Mouse (Mus musculus): ENCODE measurements around the gene Mrps21. TPM values are rescaled to one million over a fixed set of nuclear protein-coding genes. Genes with fewer than 3 reads are reported as not detected.
"Not testable (repeated sequence)": the region's sequence is repeated elsewhere in the genome, so short reads cannot be mapped to it uniquely, and the experiment has no call there.

Mrps21 gene
- 312 and 328 TPM in 2 replicates for polyA plus RNA-seq (2014; fragmentation: Nextera tagmentation; extraction: Ambion mirVana)

- Histone ChIP-seq H3K4me3 (ENCODE audit: low read depth, low read length) (peak within 1 kb of the TSS; percentile 68), H3K9me3 (ENCODE audit: low read depth, low read length) (no peaks in the 10 kb centered on the region), H3K4me1 (ENCODE audit: insufficient read depth) (peaks cover 4% of the 10 kb centered on the region; the same call in 1 of the 2 replicates), H3K36me3 (ENCODE audit: insufficient read depth) (peaks cover 23% of the 10 kb centered on the region), H3K27me3 (ENCODE audit: insufficient read depth, low read length) (no peaks in the 10 kb centered on the region), H3K4me2 (peak within 1 kb of the TSS; percentile 80), H3K9ac (peak within 1 kb of the TSS; percentile 89), H3K27ac (ENCODE audit: low read depth) (peak within 1 kb of the TSS; percentile 86)
- TF ChIP-seq CTCF (IDR thresholded peaks at IDR 0.05; ENCODE audit: low read depth): no peak
- WGBS: under 1% methylated on average over 33 of the region's 33 CpGs
- DNase-seq: peak; percentile 94
- ATAC-seq (ENCODE audit: insufficient read depth): peak; percentile 96
Observed at GRCm38 (mm10) chr3:95871392-95871867, at the start of gene Mrps21. Mrps21 (minus strand) TSS chr3:95871519.

- WGBS: 26% methylated on average over 2 of the region's 2 CpGs
- H3K4me1 ChIP-seq (ENCODE audit: insufficient read depth); H3K27ac ChIP-seq (ENCODE audit: low read depth); H3K27me3 ChIP-seq (ENCODE audit: insufficient read depth, low read length); H3K4me3 ChIP-seq (ENCODE audit: low read depth, low read length); H3K9me3 ChIP-seq (ENCODE audit: low read depth, low read length); H3K4me2 ChIP-seq; DNase-seq; ATAC-seq (ENCODE audit: insufficient read depth); H3K36me3 ChIP-seq (ENCODE audit: insufficient read depth); H3K9ac ChIP-seq: not testable (repeated sequence)
Observed at GRCm38 (mm10) chr3:95920532-95920931, 49.2 kb upstream of the Mrps21 start.

- Histone ChIP-seq H3K36me3 (ENCODE audit: insufficient read depth) (no peaks in the 10 kb centered on the region), H3K4me3 (ENCODE audit: low read depth, low read length) (no peak overlapping the region), H3K9ac (no peak overlapping the region), H3K9me3 (ENCODE audit: low read depth, low read length) (no peaks in the 10 kb centered on the region), H3K27me3 (ENCODE audit: insufficient read depth, low read length) (no peaks in the 10 kb centered on the region), H3K27ac (ENCODE audit: low read depth) (no peak overlapping the region), H3K4me2 (no peak overlapping the region), H3K4me1 (ENCODE audit: insufficient read depth) (no peaks in the 10 kb centered on the region)
- 64% methylated on average over 7 of the region's 7 CpGs for WGBS
- ATAC-seq (ENCODE audit: insufficient read depth): no peak
- no peak for TF ChIP-seq CTCF (IDR thresholded peaks at IDR 0.05; ENCODE audit: low read depth)
- DNase-seq: no peak
Observed at GRCm38 (mm10) chr3:95916760-95917159, 45.4 kb upstream of the Mrps21 start.

GRCm38 (mm10) chr3:95914706-95915105 is 43.4 kb upstream of the Mrps21 start:
- Histone ChIP-seq H3K27me3 (ENCODE audit: insufficient read depth, low read length) (no peaks in the 10 kb centered on the region), H3K4me1 (ENCODE audit: insufficient read depth) (no peaks in the 10 kb centered on the region), H3K36me3 (ENCODE audit: insufficient read depth) (no peaks in the 10 kb centered on the region), H3K27ac (ENCODE audit: low read depth) (no peak overlapping the region), H3K9ac (no peak overlapping the region), H3K4me3 (ENCODE audit: low read depth, low read length) (no peak overlapping the region), H3K4me2 (no peak overlapping the region), H3K9me3 (ENCODE audit: low read depth, low read length) (no peaks in the 10 kb centered on the region)
- TF ChIP-seq CTCF (IDR thresholded peaks at IDR 0.05; ENCODE audit: low read depth): no peak
- no peak for ATAC-seq (ENCODE audit: insufficient read depth)
- no peak for DNase-seq
- WGBS: 77% methylated on average over 4 of the region's 4 CpGs

GRCm38 (mm10) chr3:95907613-95908012 is 36.3 kb upstream of the Mrps21 start:
- TF ChIP-seq CTCF (IDR thresholded peaks at IDR 0.05; ENCODE audit: low read depth): no peak
- 37% methylated on average over 4 of the region's 4 CpGs for WGBS
- no peak overlapping the region for H3K4me2 ChIP-seq
- H3K27ac ChIP-seq (ENCODE audit: low read depth): no peak overlapping the region
- no peak overlapping the region for H3K9ac ChIP-seq
- H3K4me1 ChIP-seq (ENCODE audit: insufficient read depth): peaks cover 11% of the 10 kb centered on the region
- H3K9me3 ChIP-seq (ENCODE audit: low read depth, low read length): no peaks in the 10 kb centered on the region
- H3K4me3 ChIP-seq (ENCODE audit: low read depth, low read length): no peak overlapping the region
- no peaks in the 10 kb centered on the region for H3K36me3 ChIP-seq (ENCODE audit: insufficient read depth)
- ATAC-seq (ENCODE audit: insufficient read depth) (no peak), DNase-seq (no peak)
- no peaks in the 10 kb centered on the region for H3K27me3 ChIP-seq (ENCODE audit: insufficient read depth, low read length)

GRCm38 (mm10) chr3:95906860-95907259 is 35.5 kb upstream of the Mrps21 start:
- Histone ChIP-seq H3K27ac (ENCODE audit: low read depth) (no peak overlapping the region), H3K4me2 (peak overlapping the region; percentile 81), H3K9ac (no peak overlapping the region), H3K9me3 (ENCODE audit: low read depth, low read length) (no peaks in the 10 kb centered on the region), H3K4me3 (ENCODE audit: low read depth, low read length) (peak overlapping the region; percentile 34), H3K27me3 (ENCODE audit: insufficient read depth, low read length) (no peaks in the 10 kb centered on the region), H3K36me3 (ENCODE audit: insufficient read depth) (no peaks in the 10 kb centered on the region), H3K4me1 (ENCODE audit: insufficient read depth) (peaks cover 11% of the 10 kb centered on the region)
- peak; percentile 86 for TF ChIP-seq CTCF (IDR thresholded peaks at IDR 0.05; ENCODE audit: low read depth)
- DNase-seq (peak; percentile 76), ATAC-seq (ENCODE audit: insufficient read depth) (no peak)
- 1% methylated on average over 12 of the region's 12 CpGs for WGBS

- TF ChIP-seq CTCF (IDR thresholded peaks at IDR 0.05; ENCODE audit: low read depth): peak; percentile 64
- ATAC-seq (ENCODE audit: insufficient read depth) (peak; percentile 42; the same call in 1 of the 2 replicates), DNase-seq (peak; percentile 87)
- Histone ChIP-seq H3K4me3 (ENCODE audit: low read depth, low read length) (peak overlapping the region; percentile 34), H3K27me3 (ENCODE audit: insufficient read depth, low read length) (no peaks in the 10 kb centered on the region), H3K9ac (peak overlapping the region; percentile 40; the same call in 1 of the 2 replicates), H3K4me2 (peak overlapping the region; percentile 81), H3K36me3 (ENCODE audit: insufficient read depth) (no peaks in the 10 kb centered on the region), H3K9me3 (ENCODE audit: low read depth, low read length) (no peaks in the 10 kb centered on the region), H3K27ac (ENCODE audit: low read depth) (no peak overlapping the region), H3K4me1 (ENCODE audit: insufficient read depth) (peaks cover 11% of the 10 kb centered on the region)
- WGBS: under 1% methylated on average over 12 of the region's 12 CpGs
Observed at GRCm38 (mm10) chr3:95905940-95906492, 34.7 kb upstream of the Mrps21 start.
